Mouse (Mus musculus) megakaryocyte, embryonic 14.5 days (primary cell): ENCODE results near the gene Gm20388.

Experiments
- FLI1 ChIP-seq: IDR thresholded peaks from 2 replicates; pipeline ENCODE4 v1.6.1; 2012; ENCODE audit warnings: low read length, inconsistent platforms, mixed read lengths
- GATA1 ChIP-seq: IDR thresholded peaks from 3 replicates; pipeline ENCODE4 v1.6.1; 2012; ENCODE audit warnings: mixed read lengths, low read length, inconsistent platforms, borderline replicate concordance

GRCm38 (mm10) chr8:121593983-121594382, 1683.3 kb downstream of the Gm20388 start:
- TF ChIP-seq GATA1 (no peak), FLI1 (no peak)
